Mouse (Mus musculus): ENCODE measurements around the gene Cbx4. TPM values are rescaled to one million over a fixed set of nuclear protein-coding genes. Genes with fewer than 3 reads are reported as not detected.

The Cbx4 gene
- polyA plus RNA-seq, 1 experiment from 2014 or later, result 9.6 TPM

DNA sequence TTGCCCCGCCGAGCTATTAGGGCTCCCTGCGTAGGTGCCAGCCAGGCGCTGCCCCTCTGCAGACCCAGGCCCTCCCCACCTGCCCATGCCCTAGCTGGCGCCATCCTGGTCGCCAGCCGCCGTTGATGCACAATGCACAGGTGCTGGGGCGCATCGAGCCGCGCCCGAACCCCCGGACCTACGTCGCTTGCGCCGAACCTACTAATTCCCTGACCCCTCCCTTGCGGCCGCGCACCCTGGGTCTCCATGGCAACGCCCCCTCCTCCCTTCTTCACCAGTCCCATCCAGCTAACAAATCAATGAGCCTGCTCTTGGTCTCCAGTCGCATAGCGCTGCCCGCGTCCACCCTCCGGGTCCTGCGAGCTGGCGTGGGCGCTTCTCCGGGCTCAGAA lies 44.7 kb downstream of the Cbx4 start:
- Histone ChIP-seq H3K4me1 (replicated peaks; ENCODE audit: control insufficient read depth, insufficient read depth) (peaks cover 4% of the 10 kb centered on the region), H3K27me3 (ENCODE audit: control insufficient read depth, insufficient read depth, low read length) (peaks cover 30% of the 10 kb centered on the region; the same call in 1 of the 2 replicates), H3K4me3 (ENCODE audit: low read depth, low read length) (peak overlapping the region; percentile 63), H3K9me3 (ENCODE audit: control insufficient read depth, low read length) (no peaks in the 10 kb centered on the region), H3K27ac (replicated peaks) (no peak overlapping the region), H3K4me2 (replicated peaks; ENCODE audit: low read depth) (peak overlapping the region; percentile 99), H3K36me3 (ENCODE audit: control insufficient read depth, insufficient read depth, low read length) (0 out of 2 replicates have a peak, but pooled peaks cover 2% of the 10 kb centered on the region), H3K9ac (ENCODE audit: low read length) (peak overlapping the region; percentile 48)
- TF ChIP-seq CTCF (IDR thresholded peaks at IDR 0.05; ENCODE audit: low read depth) (no peak), EP300 (optimal IDR thresholded peaks at IDR 0.05) (no peak)
- under 1% methylated on average over 30 of the region's 31 CpGs for whole genome bisulfite sequencing
- DNase-seq (ENCODE audit: low spot score) (no peak), ATAC-seq (ENCODE audit: low FRiP score, low TSS enrichment) (peak; percentile 41)

DNA sequence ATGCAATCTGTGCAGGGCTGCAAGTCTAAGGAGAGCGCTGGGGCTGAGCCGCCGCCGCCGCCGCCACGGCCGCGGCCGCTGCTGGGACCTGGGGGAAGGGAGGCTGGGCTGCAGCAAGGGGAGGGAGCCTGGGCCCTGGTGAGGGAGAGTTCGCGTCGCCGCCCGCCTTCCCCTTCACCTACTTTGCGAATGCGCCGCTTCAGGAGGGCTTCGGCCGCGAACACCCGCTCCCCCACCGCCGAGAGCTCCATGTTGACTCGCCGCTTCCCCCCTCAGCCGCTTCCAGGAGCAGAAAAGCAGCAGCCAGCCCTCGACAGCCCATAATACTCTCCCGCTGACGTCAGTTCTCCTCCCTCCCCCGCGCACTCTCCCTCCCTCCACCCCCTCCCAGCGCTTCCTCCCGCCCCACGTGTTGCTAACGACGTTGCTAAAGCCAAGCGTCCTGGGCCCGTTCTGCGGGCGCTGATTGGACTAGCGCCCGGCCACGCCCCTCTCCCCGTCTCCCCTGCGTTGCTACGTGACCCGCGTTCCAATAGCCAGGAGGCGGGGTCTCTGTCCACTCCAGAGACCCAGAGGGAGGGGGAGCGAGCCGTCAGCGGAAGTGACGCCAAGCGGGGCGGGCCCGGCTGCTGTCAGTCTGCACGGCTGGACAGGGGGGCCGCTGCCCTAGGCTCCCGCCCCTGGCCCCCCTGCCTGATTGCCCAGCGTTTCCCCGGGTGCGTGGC lies 45.3 kb downstream of the Cbx4 start, which contains the start of gene Cbx8:
Gene Cbx8 (minus strand): TSS at position 370 of the 725 bp plus-strand sequence.
- Histone ChIP-seq H3K4me1 (replicated peaks; ENCODE audit: control insufficient read depth, insufficient read depth) (peaks cover 3% of the 10 kb centered on the region), H3K9ac (ENCODE audit: low read length) (peak within 1 kb of the TSS; percentile 73), H3K36me3 (ENCODE audit: control insufficient read depth, insufficient read depth, low read length) (0 out of 2 replicates have a peak, but pooled peaks cover 2% of the 10 kb centered on the region), H3K9me3 (ENCODE audit: control insufficient read depth, low read length) (no peaks in the 10 kb centered on the region), H3K27ac (replicated peaks) (peak within 1 kb of the TSS; percentile 75; the same call in 1 of the 2 replicates), H3K27me3 (ENCODE audit: control insufficient read depth, insufficient read depth, low read length) (peaks cover 27% of the 10 kb centered on the region; the same call in 1 of the 2 replicates), H3K4me3 (ENCODE audit: low read depth, low read length) (peak within 1 kb of the TSS; percentile 63), H3K4me2 (replicated peaks; ENCODE audit: low read depth) (peak within 1 kb of the TSS; percentile 99)
- TF ChIP-seq EP300 (optimal IDR thresholded peaks at IDR 0.05), result no peak
- TF ChIP-seq CTCF (IDR thresholded peaks at IDR 0.05; ENCODE audit: low read depth), result no peak
- WGBS, result 0% methylated on average over 59 of the region's 63 CpGs
- peak; percentile 100 for DNase-seq (ENCODE audit: low spot score)
- peak; percentile 95 for ATAC-seq (ENCODE audit: low FRiP score, low TSS enrichment)

DNA sequence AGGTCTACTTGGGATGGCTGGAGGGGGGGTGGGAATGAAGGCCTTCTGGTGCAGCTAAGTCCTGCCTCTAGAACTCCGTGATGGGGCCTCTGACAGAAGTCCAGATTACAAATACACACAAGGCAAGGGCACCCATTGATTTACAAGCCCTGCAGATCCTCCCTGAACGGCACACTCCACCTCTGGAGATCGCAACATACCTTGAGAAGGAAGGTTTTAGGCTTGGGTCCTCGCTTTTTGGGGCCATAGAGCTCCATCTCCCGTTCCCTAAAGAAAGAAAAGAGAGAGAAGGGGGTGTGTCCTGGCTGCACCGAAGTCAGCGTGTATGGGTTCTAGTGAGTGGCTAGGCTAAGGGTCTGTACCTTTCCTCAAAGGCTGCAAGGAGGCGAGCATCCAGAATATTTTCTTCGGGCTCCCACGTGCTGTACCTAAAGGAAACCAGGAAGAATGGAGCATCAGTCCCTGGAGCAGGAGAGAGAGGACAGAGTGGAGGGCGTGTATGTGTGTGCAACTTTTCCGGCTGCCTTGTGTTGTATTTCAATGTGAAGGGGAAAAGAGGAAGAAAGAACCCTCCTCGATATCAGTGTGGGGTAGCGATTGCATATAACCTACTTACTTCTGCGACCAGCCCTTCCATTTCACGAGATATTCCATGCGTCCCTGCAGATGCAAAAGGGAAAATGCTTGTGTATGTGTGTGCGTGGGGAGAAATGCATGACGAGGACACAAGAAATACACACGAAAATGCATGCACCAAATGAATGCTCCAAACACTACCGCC lies 46.1 kb downstream of the Cbx4 start:
- H3K9me3 ChIP-seq (ENCODE audit: control insufficient read depth, low read length), result no peaks in the 10 kb centered on the region
- peaks cover 3% of the 10 kb centered on the region for H3K4me1 ChIP-seq (replicated peaks; ENCODE audit: control insufficient read depth, insufficient read depth)
- 0 out of 2 replicates have a peak, but pooled peaks cover 2% of the 10 kb centered on the region for H3K36me3 ChIP-seq (ENCODE audit: control insufficient read depth, insufficient read depth, low read length)
- peaks cover 20% of the 10 kb centered on the region; the same call in 1 of the 2 replicates for H3K27me3 ChIP-seq (ENCODE audit: control insufficient read depth, insufficient read depth, low read length)
- peak overlapping the region; percentile 99 for H3K4me2 ChIP-seq (replicated peaks; ENCODE audit: low read depth)
- peak; percentile 12 for DNase-seq (ENCODE audit: low spot score)
- H3K27ac ChIP-seq (replicated peaks), result no peak overlapping the region
- ATAC-seq (ENCODE audit: low FRiP score, low TSS enrichment), result no peak
- 21% methylated on average over 21 of the region's 21 CpGs for WGBS
- peak overlapping the region; percentile 73 for H3K9ac ChIP-seq (ENCODE audit: low read length)
- peak overlapping the region; percentile 63 for H3K4me3 ChIP-seq (ENCODE audit: low read depth, low read length)
- TF ChIP-seq CTCF (IDR thresholded peaks at IDR 0.05; ENCODE audit: low read depth), result no peak
- TF ChIP-seq EP300 (optimal IDR thresholded peaks at IDR 0.05), result no peak

DNA sequence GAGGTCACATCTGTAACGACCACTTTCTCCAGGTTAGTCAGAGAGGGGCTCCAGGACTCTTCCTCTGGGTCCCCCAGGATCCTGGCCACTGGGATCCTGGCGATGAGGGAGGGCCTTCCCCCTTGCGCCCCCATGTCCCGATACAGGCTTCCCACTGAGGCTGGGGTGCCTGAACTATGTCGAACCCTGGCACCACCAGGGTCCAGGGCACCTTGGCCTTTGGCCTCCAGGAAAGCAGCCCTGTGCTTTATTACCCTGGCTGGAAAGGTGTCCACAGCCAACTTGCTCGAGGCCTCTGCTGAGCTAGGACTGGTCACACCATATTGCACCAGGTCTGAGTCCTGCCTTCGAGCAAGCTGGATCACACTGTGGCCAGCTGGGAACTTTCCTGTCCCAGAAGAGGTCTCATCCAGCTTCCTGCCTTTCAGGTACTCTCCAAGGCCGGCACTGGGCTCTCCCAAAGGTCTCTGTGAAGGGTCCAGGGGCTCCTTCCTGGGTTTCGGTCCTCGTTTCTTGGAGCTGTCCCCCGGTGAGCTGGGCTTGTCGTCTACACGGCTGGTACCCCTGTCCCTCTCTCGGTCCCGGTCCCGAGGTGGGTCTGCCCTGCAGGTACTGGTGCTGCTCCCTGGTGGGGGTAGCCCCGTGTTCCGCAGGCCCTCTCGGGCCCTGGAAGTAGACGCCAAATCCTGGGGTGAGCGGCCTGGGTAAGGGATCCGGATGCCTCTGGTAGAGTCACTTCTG lies 47.1 kb downstream of the Cbx4 start:
- 0 out of 2 replicates have a peak, but pooled peaks cover 2% of the 10 kb centered on the region for H3K36me3 ChIP-seq (ENCODE audit: control insufficient read depth, insufficient read depth, low read length)
- H3K4me2 ChIP-seq (replicated peaks; ENCODE audit: low read depth), result no peak overlapping the region
- TF ChIP-seq CTCF (IDR thresholded peaks at IDR 0.05; ENCODE audit: low read depth), result no peak
- H3K27ac ChIP-seq (replicated peaks), result no peak overlapping the region
- WGBS, result 78% methylated on average over 22 of the region's 22 CpGs
- DNase-seq (ENCODE audit: low spot score) (peak; percentile 13), ATAC-seq (ENCODE audit: low FRiP score, low TSS enrichment) (no peak)
- no peak overlapping the region for H3K4me3 ChIP-seq (ENCODE audit: low read depth, low read length)
- peaks cover 13% of the 10 kb centered on the region; the same call in 1 of the 2 replicates for H3K27me3 ChIP-seq (ENCODE audit: control insufficient read depth, insufficient read depth, low read length)
- H3K9me3 ChIP-seq (ENCODE audit: control insufficient read depth, low read length), result no peaks in the 10 kb centered on the region
- H3K4me1 ChIP-seq (replicated peaks; ENCODE audit: control insufficient read depth, insufficient read depth), result peaks cover 3% of the 10 kb centered on the region
- H3K9ac ChIP-seq (ENCODE audit: low read length), result no peak overlapping the region

DNA sequence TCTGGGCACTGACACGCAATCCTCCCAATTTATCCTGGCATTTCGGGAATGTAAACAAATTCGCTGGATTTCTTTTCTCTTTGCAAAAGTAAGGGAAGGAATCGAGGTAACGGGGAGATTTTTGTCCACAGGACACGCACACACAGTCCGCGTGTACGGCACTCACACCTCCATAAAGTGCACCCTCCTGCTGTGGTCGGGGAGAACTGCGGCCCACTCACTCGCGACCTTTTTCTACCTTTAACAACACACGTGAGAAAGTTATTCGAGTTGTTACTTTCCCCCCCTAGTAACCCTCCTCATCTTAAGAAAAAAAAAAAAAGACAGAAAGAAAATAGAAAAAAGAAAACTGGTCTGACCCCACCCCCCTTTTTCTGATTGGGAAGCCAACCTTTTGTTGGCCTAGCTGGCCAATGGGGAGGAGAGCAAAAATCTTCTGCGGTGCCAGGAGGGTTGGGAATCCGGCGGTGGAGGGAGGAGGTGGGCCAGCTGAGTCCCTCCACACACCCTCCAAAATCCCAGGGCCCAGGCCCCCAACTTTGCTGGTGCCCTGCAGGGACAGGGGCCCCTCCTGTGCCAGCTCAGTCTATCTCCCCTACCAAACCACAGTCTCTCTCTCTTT lies 48.1 kb downstream of the Cbx4 start:
- H3K36me3 ChIP-seq (ENCODE audit: control insufficient read depth, insufficient read depth, low read length), result 0 out of 2 replicates have a peak, but pooled peaks cover 2% of the 10 kb centered on the region
- H3K4me2 ChIP-seq (replicated peaks; ENCODE audit: low read depth), result peak overlapping the region; percentile 77
- H3K9ac ChIP-seq (ENCODE audit: low read length), result no peak overlapping the region
- peaks cover 3% of the 10 kb centered on the region for H3K4me1 ChIP-seq (replicated peaks; ENCODE audit: control insufficient read depth, insufficient read depth)
- peaks cover 10% of the 10 kb centered on the region; the same call in 1 of the 2 replicates for H3K27me3 ChIP-seq (ENCODE audit: control insufficient read depth, insufficient read depth, low read length)
- H3K4me3 ChIP-seq (ENCODE audit: low read depth, low read length), result peak overlapping the region; percentile 46
- ATAC-seq (ENCODE audit: low FRiP score, low TSS enrichment) (no peak), DNase-seq (ENCODE audit: low spot score) (no peak)
- no peaks in the 10 kb centered on the region for H3K9me3 ChIP-seq (ENCODE audit: control insufficient read depth, low read length)
- TF ChIP-seq EP300 (optimal IDR thresholded peaks at IDR 0.05), result no peak
- peak; percentile 18; the same call in 1 of the 2 replicates for TF ChIP-seq CTCF (IDR thresholded peaks at IDR 0.05; ENCODE audit: low read depth)
- 61% methylated on average over 18 of the region's 18 CpGs for WGBS
- H3K27ac ChIP-seq (replicated peaks), result no peak overlapping the region
